Mouse (Mus musculus) forebrain, postnatal 0 days (tissue): ENCODE results near the gene Ntn1. TPM values are rescaled to one million over a fixed set of nuclear protein-coding genes. Genes with fewer than 3 reads are reported as not detected.

Experiments
- ATAC-seq: fragments of 200-750 bp; cut with Nextera tagmentation; 2 replicates; pipeline ENCODE4 v1.8.0; 2017; ENCODE audit warnings: mild to moderate bottlenecking, moderate library complexity
- DNase-seq: peaks from one replicate; pipeline ENCODE4 v3.0.0-alpha.2; 2015
- H3K27ac ChIP-seq: fragments of 300-500 bp; sonication (generic); 2 replicates; pipeline ENCODE4 v1.5.1; 2014; ENCODE audit warnings: low read depth, mild to moderate bottlenecking, antibody characterized with exemption, low read length, moderate library complexity, mixed read lengths
- H3K27me3 ChIP-seq: fragments of 300-500 bp; sonication (generic); 2 replicates; pipeline ENCODE4 v1.6.1; 2014; ENCODE audit warnings: mild to moderate bottlenecking, low read length, mixed read lengths; ENCODE audit not compliant: insufficient read depth
- H3K36me3 ChIP-seq: fragments of 300-500 bp; sonication (generic); 2 replicates; pipeline ENCODE4 v1.6.1; 2014; ENCODE audit warnings: mild to moderate bottlenecking, moderate library complexity; ENCODE audit not compliant: insufficient read depth
- H3K4me1 ChIP-seq: fragments of 300-500 bp; sonication (generic); 2 replicates; pipeline ENCODE4 v1.6.1; 2014; ENCODE audit warnings: antibody characterized with exemption; ENCODE audit not compliant: insufficient read depth
- H3K4me2 ChIP-seq: fragments of 300-500 bp; sonication (generic); 2 replicates; pipeline ENCODE4 v1.6.1; 2014; ENCODE audit warnings: low read depth, mild to moderate bottlenecking, moderate library complexity
- H3K4me3 ChIP-seq: fragments of 300-500 bp; sonication (generic); 2 replicates; pipeline ENCODE4 v1.5.1; 2014; ENCODE audit warnings: low read depth, low read length, mixed read lengths
- H3K9ac ChIP-seq: fragments of 300-500 bp; sonication (generic); 2 replicates; pipeline ENCODE4 v1.6.1; 2014; ENCODE audit warnings: mild to moderate bottlenecking
- H3K9me3 ChIP-seq: fragments of 300-500 bp; sonication (generic); 2 replicates; pipeline ENCODE4 v1.6.1; 2016; ENCODE audit warnings: low read length
- CTCF ChIP-seq: sonication (generic); IDR thresholded peaks from 2 replicates; pipeline ENCODE4 v1.5.1; 2016; ENCODE audit warnings: antibody characterized with exemption, control low read depth, low read depth
- WGBS: fragments of 180-500 bp; shearing (Covaris S2); extraction: QIAGEN DNeasy Blood & Tissue Kit; methylation state at CpG from one replicate; pipeline ENCODE4 v1.1.7; 2014; 5-methylcytosine and 5-hydroxymethylcytosine counted together
- polyA plus RNA-seq: library from polyadenylated mRNA; unstranded; fragments of >200 nt; fragmentation: Nextera tagmentation; extraction: Ambion mirVana; gene quantifications from 2 replicates; pipeline ENCODE4 v1.2.1, GENCODE M21; 2015
- total RNA-seq: library from RNA; depleted of rRNA; stranded (reverse); fragments of >200 nt; gene quantifications from 2 replicates; pipeline ENCODE4 v1.2.3, GENCODE M21; 2014

Gene Ntn1
- total and polyA plus RNA-seq, 2 experiments from 2014 or later = 6.0 to 35.5 TPM

GRCm38 (mm10) chr11:68440965-68441364 lies 40.3 kb upstream of the Ntn1 start:
- Histone ChIP-seq H3K9ac (no peak overlapping the region), H3K27me3 (no peaks in the 10 kb centered on the region), H3K36me3 (no peaks in the 10 kb centered on the region), H3K4me1 (no peaks in the 10 kb centered on the region), H3K4me3 (no peak overlapping the region), H3K27ac (no peak overlapping the region), H3K9me3 (no peaks in the 10 kb centered on the region), H3K4me2 (no peak overlapping the region)
- DNase-seq = no peak
- no peak for TF ChIP-seq CTCF
- WGBS = 72% methylated on average over 5 of the region's 5 CpGs
- no peak for ATAC-seq

- 87% methylated on average over 9 of the region's 9 CpGs for WGBS
- Histone ChIP-seq H3K4me1 (no peaks in the 10 kb centered on the region), H3K27ac (no peak overlapping the region), H3K4me2 (no peak overlapping the region), H3K9ac (no peak overlapping the region), H3K36me3 (no peaks in the 10 kb centered on the region), H3K9me3 (no peaks in the 10 kb centered on the region), H3K4me3 (no peak overlapping the region), H3K27me3 (no peaks in the 10 kb centered on the region)
- ATAC-seq = no peak
- no peak for TF ChIP-seq CTCF
- DNase-seq = no peak
Observed at GRCm38 (mm10) chr11:68440100-68440499, 39.5 kb upstream of the Ntn1 start.

GRCm38 (mm10) chr11:68436376-68436775 lies 35.8 kb upstream of the Ntn1 start:
- H3K4me3 ChIP-seq = no peak overlapping the region
- 89% methylated on average over 5 of the region's 5 CpGs for WGBS

GRCm38 (mm10) chr11:68435601-68436000 lies 35.0 kb upstream of the Ntn1 start:
- 96% methylated on average over 4 of the region's 4 CpGs for WGBS
- no peaks in the 10 kb centered on the region for H3K36me3 ChIP-seq
- no peaks in the 10 kb centered on the region for H3K9me3 ChIP-seq
- H3K4me1 ChIP-seq = no peaks in the 10 kb centered on the region
- H3K4me2 ChIP-seq = no peak overlapping the region
- H3K27me3 ChIP-seq = peaks cover 7% of the 10 kb centered on the region; the same call in 1 of the 2 replicates
- H3K27ac ChIP-seq = no peak overlapping the region
- ATAC-seq (no peak), DNase-seq (no peak)
- TF ChIP-seq CTCF = no peak
- no peak overlapping the region for H3K9ac ChIP-seq
- H3K4me3 ChIP-seq = no peak overlapping the region

More at GRCm38 (mm10) chr11:68436376-68436775, 35.8 kb upstream of the Ntn1 start:
- Histone ChIP-seq H3K9me3 (no peaks in the 10 kb centered on the region), H3K27me3 (peaks cover 6% of the 10 kb centered on the region; the same call in 1 of the 2 replicates), H3K4me2 (no peak overlapping the region), H3K27ac (no peak overlapping the region), H3K36me3 (no peaks in the 10 kb centered on the region), H3K4me1 (no peaks in the 10 kb centered on the region), H3K9ac (no peak overlapping the region)
- ATAC-seq (no peak), DNase-seq (no peak)
- no peak for TF ChIP-seq CTCF

- ATAC-seq = no peak
- Histone ChIP-seq H3K4me1 (no peaks in the 10 kb centered on the region), H3K4me3 (no peak overlapping the region), H3K36me3 (no peaks in the 10 kb centered on the region), H3K27ac (no peak overlapping the region), H3K9ac (no peak overlapping the region), H3K9me3 (no peaks in the 10 kb centered on the region), H3K27me3 (peaks cover 7% of the 10 kb centered on the region; the same call in 1 of the 2 replicates), H3K4me2 (no peak overlapping the region)
- WGBS = 87% methylated on average over 2 of the region's 2 CpGs
- no peak for DNase-seq
- no peak for TF ChIP-seq CTCF
Observed at GRCm38 (mm10) chr11:68434697-68435096, 34.1 kb upstream of the Ntn1 start.

- 90% methylated on average over 5 of the region's 5 CpGs for WGBS
Observed at GRCm38 (mm10) chr11:68433534-68433933, 32.9 kb upstream of the Ntn1 start.

GRCm38 (mm10) chr11:68432361-68433021 lies 31.9 kb upstream of the Ntn1 start:
- TF ChIP-seq CTCF = no peak
- no peak overlapping the region for H3K27ac ChIP-seq
- peak overlapping the region; percentile 51 for H3K4me2 ChIP-seq
- ATAC-seq (0 out of 2 replicates have a peak, but pooled peaks have one; percentile 10), DNase-seq (no peak)
- 38% methylated on average over 23 of the region's 23 CpGs for WGBS
- H3K27me3 ChIP-seq = peaks cover 7% of the 10 kb centered on the region; the same call in 1 of the 2 replicates
- H3K9me3 ChIP-seq = no peaks in the 10 kb centered on the region
- peak overlapping the region; percentile 35 for H3K4me3 ChIP-seq
- H3K9ac ChIP-seq = no peak overlapping the region
- H3K4me1 ChIP-seq = no peaks in the 10 kb centered on the region
- no peaks in the 10 kb centered on the region for H3K36me3 ChIP-seq

More at GRCm38 (mm10) chr11:68433534-68433933, 32.9 kb upstream of the Ntn1 start:
- Histone ChIP-seq H3K36me3 (no peaks in the 10 kb centered on the region), H3K27me3 (peaks cover 7% of the 10 kb centered on the region; the same call in 1 of the 2 replicates), H3K4me3 (no peak overlapping the region), H3K9me3 (no peaks in the 10 kb centered on the region), H3K4me1 (no peaks in the 10 kb centered on the region), H3K27ac (no peak overlapping the region), H3K9ac (no peak overlapping the region), H3K4me2 (no peak overlapping the region)
- ATAC-seq (no peak), DNase-seq (no peak)
- no peak for TF ChIP-seq CTCF
